Mouse (Mus musculus) embryonic facial prominence, embryonic 14.5 days (tissue): Measurements from ENCODE around the gene Tmtc3. TPM values are rescaled to one million over a fixed set of nuclear protein-coding genes. Genes with fewer than 3 reads are reported as not detected.
"Not testable (repeated sequence)": the region's sequence is repeated elsewhere in the genome, so short reads cannot be mapped to it uniquely, and the experiment has no call there.

ENCODE experiments used
- ATAC-seq: fragments of 200-750 bp; cut with Nextera tagmentation; 2 replicates; pipeline ENCODE4 v1.8.0; 2017; ENCODE audit warnings: low read depth, moderate number of reproducible peaks, moderate TSS enrichment
- DNase-seq: peaks from one replicate; pipeline ENCODE4 v3.0.0-alpha.2; 2015; ENCODE audit warnings: low spot score
- H3K27ac ChIP-seq: fragments of 300-500 bp; sonication (generic); replicated peaks from 2 replicates; pipeline ENCODE4 v1.5.1; 2014; ENCODE audit warnings: low read depth, mild to moderate bottlenecking, low read length, moderate library complexity
- H3K27me3 ChIP-seq: fragments of 300-500 bp; sonication (generic); replicated peaks from 2 replicates; pipeline ENCODE4 v1.6.1; 2014; ENCODE audit warnings: low read length; ENCODE audit not compliant: control insufficient read depth, insufficient read depth
- H3K36me3 ChIP-seq: fragments of 300-500 bp; sonication (generic); 2 replicates; pipeline ENCODE4 v1.6.1; 2014; ENCODE audit warnings: low read length, mixed read lengths; ENCODE audit not compliant: control insufficient read depth, insufficient read depth
- H3K4me1 ChIP-seq: fragments of 300-500 bp; sonication (generic); 2 replicates; pipeline ENCODE4 v1.6.1; 2014; ENCODE audit warnings: antibody characterized with exemption, low read length; ENCODE audit not compliant: control insufficient read depth, insufficient read depth
- H3K4me2 ChIP-seq: fragments of 300-500 bp; sonication (generic); 2 replicates; pipeline ENCODE4 v1.6.1; 2014; ENCODE audit warnings: low read depth, mild to moderate bottlenecking, low read length, moderate library complexity, mixed read lengths
- H3K4me3 ChIP-seq: fragments of 300-500 bp; sonication (generic); 2 replicates; pipeline ENCODE4 v1.5.1; 2014; ENCODE audit warnings: low read depth, mild to moderate bottlenecking, low read length
- H3K9ac ChIP-seq: fragments of 300-500 bp; sonication (generic); 2 replicates; pipeline ENCODE4 v1.6.1; 2014; ENCODE audit warnings: low read depth, mild to moderate bottlenecking, low read length, moderate library complexity, mixed read lengths
- H3K9me3 ChIP-seq: fragments of 300-500 bp; sonication (generic); 2 replicates; pipeline ENCODE4 v1.6.1; 2016; ENCODE audit warnings: low read length; ENCODE audit not compliant: control insufficient read depth
- WGBS: fragments of 180-500 bp; shearing (Covaris S2); extraction: QIAGEN DNeasy Blood & Tissue Kit; methylation state at CpG from one replicate; pipeline ENCODE4 v1.1.7; 2014; 5-methylcytosine and 5-hydroxymethylcytosine counted together
- polyA plus RNA-seq: library from polyadenylated mRNA; unstranded; fragments of >200 nt; fragmentation: Nextera tagmentation; extraction: Ambion mirVana; gene quantifications from 2 replicates; pipeline ENCODE4 v1.2.1, GENCODE M21; 2014

Tmtc3 gene
- polyA plus RNA-seq, 1 experiment from 2014 or later = 22.7 TPM

GRCm38 (mm10) chr10:100479538-100479937, 7.6 kb downstream of the Tmtc3 start:
- H3K9ac ChIP-seq = no peak overlapping the region
- no peak overlapping the region for H3K4me2 ChIP-seq
- no peaks in the 10 kb centered on the region for H3K9me3 ChIP-seq
- ATAC-seq (no peak), DNase-seq (no peak)
- H3K27me3 ChIP-seq = no peaks in the 10 kb centered on the region
- H3K27ac ChIP-seq = no peak overlapping the region
- no peak overlapping the region for H3K4me3 ChIP-seq
- no peaks in the 10 kb centered on the region for H3K4me1 ChIP-seq
- WGBS = 93% methylated on average over 3 of the region's 3 CpGs
- H3K36me3 ChIP-seq = peaks cover 20% of the 10 kb centered on the region; the same call in 1 of the 2 replicates

GRCm38 (mm10) chr10:100475040-100475439, 12.1 kb downstream of the Tmtc3 start:
- Histone ChIP-seq H3K27me3 (no peaks in the 10 kb centered on the region), H3K9me3 (no peaks in the 10 kb centered on the region), H3K27ac (no peak overlapping the region), H3K9ac (no peak overlapping the region), H3K4me3 (no peak overlapping the region), H3K4me1 (no peaks in the 10 kb centered on the region), H3K36me3 (peaks cover 42% of the 10 kb centered on the region), H3K4me2 (no peak overlapping the region)
- ATAC-seq (no peak), DNase-seq (no peak)
- 48% methylated on average over 3 of the region's 3 CpGs for WGBS

GRCm38 (mm10) chr10:100460515-100460914, 26.6 kb downstream of the Tmtc3 start:
- H3K27me3 ChIP-seq = no peaks in the 10 kb centered on the region
- H3K4me2 ChIP-seq = no peak overlapping the region
- ATAC-seq = no peak
- H3K27ac ChIP-seq = no peak overlapping the region
- H3K4me3 ChIP-seq = no peak overlapping the region
- H3K36me3 ChIP-seq = peaks cover 32% of the 10 kb centered on the region
- no peak for DNase-seq
- no peak overlapping the region for H3K9ac ChIP-seq
- no peaks in the 10 kb centered on the region for H3K4me1 ChIP-seq
- no peaks in the 10 kb centered on the region for H3K9me3 ChIP-seq

DNA sequence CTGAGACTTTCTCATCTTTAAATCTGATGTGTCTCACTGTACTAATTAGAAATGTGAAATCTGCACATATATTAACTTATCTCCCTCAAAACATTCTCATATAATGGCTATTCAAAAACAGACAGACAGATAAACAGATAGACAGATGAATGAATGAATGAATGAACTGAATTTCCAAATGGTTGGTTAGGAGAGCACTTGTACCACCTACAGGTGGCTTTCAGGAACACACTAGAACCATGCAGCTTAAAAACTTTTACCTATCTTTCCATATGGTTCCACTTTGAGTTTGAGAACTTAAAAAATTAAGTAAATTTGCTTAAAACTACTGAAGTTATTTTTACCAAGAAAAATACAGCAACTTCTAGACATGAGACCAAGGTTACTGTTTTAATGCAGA, 37.8 kb downstream of the Tmtc3 start:
- H3K4me3 ChIP-seq = no peak overlapping the region
- peaks cover 25% of the 10 kb centered on the region for H3K36me3 ChIP-seq
- H3K9ac ChIP-seq = no peak overlapping the region
- no peak for ATAC-seq
- H3K4me1 ChIP-seq = no peaks in the 10 kb centered on the region
- H3K4me2 ChIP-seq = no peak overlapping the region
- H3K9me3 ChIP-seq = no peaks in the 10 kb centered on the region
- no peak overlapping the region for H3K27ac ChIP-seq
- DNase-seq = no peak
- no peaks in the 10 kb centered on the region for H3K27me3 ChIP-seq

DNA sequence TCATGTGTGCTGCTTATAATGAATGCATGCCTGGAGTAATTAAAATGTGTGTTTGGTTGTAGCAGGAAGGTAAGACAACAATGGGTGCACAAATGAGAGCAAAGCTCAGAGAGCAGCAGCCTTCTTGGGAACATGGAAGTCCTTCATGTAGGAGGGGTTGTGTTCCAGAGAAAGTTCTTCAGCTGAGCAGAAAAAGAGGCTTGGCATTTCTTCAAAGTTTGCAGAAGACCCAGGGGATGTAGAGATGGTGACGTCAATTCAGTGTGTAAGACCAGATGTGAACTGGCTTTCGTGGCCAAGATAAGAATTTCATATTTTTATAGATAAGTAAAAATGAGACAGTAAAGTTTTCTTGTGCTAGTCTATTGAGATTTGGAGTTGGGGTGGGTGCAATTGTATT, 59.6 kb downstream of the Tmtc3 start:
- no peak overlapping the region for H3K9ac ChIP-seq
- WGBS = 81% methylated on average over 2 of the region's 2 CpGs
- no peak overlapping the region for H3K4me2 ChIP-seq
- no peak overlapping the region for H3K27ac ChIP-seq
- no peak overlapping the region for H3K4me3 ChIP-seq
- H3K9me3 ChIP-seq = no peaks in the 10 kb centered on the region
- ATAC-seq (no peak), DNase-seq (peak; percentile 28)
- no peaks in the 10 kb centered on the region for H3K36me3 ChIP-seq
- no peaks in the 10 kb centered on the region for H3K4me1 ChIP-seq
- no peaks in the 10 kb centered on the region for H3K27me3 ChIP-seq

- ATAC-seq (no peak), DNase-seq (no peak)
- 83% methylated on average over 7 of the region's 7 CpGs for WGBS
- no peak overlapping the region for H3K4me3 ChIP-seq
- no peak overlapping the region for H3K4me2 ChIP-seq
- H3K4me1 ChIP-seq = no peaks in the 10 kb centered on the region
- H3K36me3 ChIP-seq = no peaks in the 10 kb centered on the region
- no peaks in the 10 kb centered on the region for H3K27me3 ChIP-seq
- no peak overlapping the region for H3K27ac ChIP-seq
- no peaks in the 10 kb centered on the region for H3K9me3 ChIP-seq
- no peak overlapping the region for H3K9ac ChIP-seq
These were observed 71.6 kb downstream of the Tmtc3 start for GRCm38 (mm10) chr10:100415566-100415965.

- ATAC-seq, H3K27ac ChIP-seq, H3K9ac ChIP-seq, H3K27me3 ChIP-seq, H3K4me1 ChIP-seq, H3K9me3 ChIP-seq, DNase-seq, H3K4me2 ChIP-seq, H3K36me3 ChIP-seq, H3K4me3 ChIP-seq: not testable (repeated sequence)
- WGBS = 84% methylated on average over 6 of the region's 6 CpGs
These were observed 84.8 kb downstream of the Tmtc3 start for GRCm38 (mm10) chr10:100402301-100402700.

Other genes with a start within 250 kb of the Tmtc3 start
- not detected in 2 replicates for gene Gm4301, start 151.7 kb downstream of the Tmtc3 start, polyA plus RNA-seq
- not detected in 2 replicates for gene Gm4302, start 146.5 kb downstream of the Tmtc3 start, polyA plus RNA-seq
- gene Gm4303, start 141.4 kb downstream of the Tmtc3 start, polyA plus RNA-seq = not detected in 2 replicates
- gene Gm4305, start 136.3 kb downstream of the Tmtc3 start, polyA plus RNA-seq = not detected in 2 replicates
- not detected in 2 replicates for gene Gm4307, start 126.0 kb downstream of the Tmtc3 start, polyA plus RNA-seq
- not detected in 2 replicates for gene Gm4312, start 104.8 kb downstream of the Tmtc3 start, polyA plus RNA-seq
- 5.6 and 6.2 TPM in 2 replicates for gene Cep290, start 208 bp upstream of the Tmtc3 start, polyA plus RNA-seq
- gene 4930430F08Rik, start 103.1 kb upstream of the Tmtc3 start, polyA plus RNA-seq = 10.2 and 10.9 TPM in 2 replicates
- gene 1700017N19Rik, start 103.1 kb upstream of the Tmtc3 start, polyA plus RNA-seq = not detected in 2 replicates